Mouse (Mus musculus) ES-Bruce4 (cell line): ENCODE measurements around the gene Bora. TPM values are rescaled to one million over a fixed set of nuclear protein-coding genes. Genes with fewer than 3 reads are reported as not detected.

Experiments
- H3K27ac ChIP-seq: 2 replicates; pipeline ENCODE4 v1.5.1; 2012; ENCODE audit warnings: low read length, inconsistent platforms; ENCODE audit not compliant: insufficient read depth
- H3K27me3 ChIP-seq: 2 replicates; pipeline ENCODE4 v1.6.1; 2012; ENCODE audit warnings: mild to moderate bottlenecking, low read length, inconsistent platforms; ENCODE audit not compliant: control insufficient read depth, poor library complexity, insufficient read depth, severe bottlenecking
- H3K36me3 ChIP-seq: 2 replicates; pipeline ENCODE4 v1.6.1; 2012; ENCODE audit warnings: inconsistent platforms, mild to moderate bottlenecking, low read length, moderate library complexity; ENCODE audit not compliant: control insufficient read depth, poor library complexity, insufficient read depth, severe bottlenecking
- H3K4me1 ChIP-seq: one replicate; pipeline ENCODE4 v1.8.1; 2011; ENCODE audit warnings: low read length; ENCODE audit not compliant: control insufficient read depth, insufficient read depth
- H3K4me3 ChIP-seq: 2 replicates; pipeline ENCODE4 v1.5.1; 2011; ENCODE audit warnings: low read depth, mild to moderate bottlenecking, low read length
- H3K9ac ChIP-seq: 2 replicates; pipeline ENCODE4 v1.6.1; 2012; ENCODE audit warnings: low read depth, mild to moderate bottlenecking, inconsistent platforms; ENCODE audit not compliant: poor library complexity, severe bottlenecking
- H3K9me3 ChIP-seq: replicated peaks from 2 replicates; pipeline ENCODE4 v1.6.1; 2012; ENCODE audit warnings: mild to moderate bottlenecking, low read length, inconsistent platforms; ENCODE audit not compliant: control insufficient read depth, poor library complexity, insufficient read depth, severe bottlenecking
- CTCF ChIP-seq: IDR thresholded peaks from one replicate; pipeline ENCODE4 v1.8.1; 2011; ENCODE audit warnings: low read depth, low read length
- EP300 ChIP-seq: IDR thresholded peaks from 2 replicates; pipeline ENCODE4 v1.6.1; 2011; ENCODE audit warnings: low read depth, low read length; ENCODE audit not compliant: insufficient read depth
- POLR2A ChIP-seq: IDR thresholded peaks from one replicate; pipeline ENCODE4 v1.8.1; 2011; ENCODE audit warnings: low read length; ENCODE audit not compliant: insufficient read depth
- polyA plus RNA-seq: library from polyadenylated mRNA; stranded (reverse); fragments of >200 nt; gene quantifications from 2 replicates; pipeline ENCODE4 v1.2.4, GENCODE M21; 2011; ENCODE audit warnings: low read depth; ENCODE audit not compliant: missing spikeins, insufficient read depth, insufficient read length

The Bora gene
- polyA plus RNA-seq = 64.8 and 65.2 TPM in 2 replicates

DNA sequence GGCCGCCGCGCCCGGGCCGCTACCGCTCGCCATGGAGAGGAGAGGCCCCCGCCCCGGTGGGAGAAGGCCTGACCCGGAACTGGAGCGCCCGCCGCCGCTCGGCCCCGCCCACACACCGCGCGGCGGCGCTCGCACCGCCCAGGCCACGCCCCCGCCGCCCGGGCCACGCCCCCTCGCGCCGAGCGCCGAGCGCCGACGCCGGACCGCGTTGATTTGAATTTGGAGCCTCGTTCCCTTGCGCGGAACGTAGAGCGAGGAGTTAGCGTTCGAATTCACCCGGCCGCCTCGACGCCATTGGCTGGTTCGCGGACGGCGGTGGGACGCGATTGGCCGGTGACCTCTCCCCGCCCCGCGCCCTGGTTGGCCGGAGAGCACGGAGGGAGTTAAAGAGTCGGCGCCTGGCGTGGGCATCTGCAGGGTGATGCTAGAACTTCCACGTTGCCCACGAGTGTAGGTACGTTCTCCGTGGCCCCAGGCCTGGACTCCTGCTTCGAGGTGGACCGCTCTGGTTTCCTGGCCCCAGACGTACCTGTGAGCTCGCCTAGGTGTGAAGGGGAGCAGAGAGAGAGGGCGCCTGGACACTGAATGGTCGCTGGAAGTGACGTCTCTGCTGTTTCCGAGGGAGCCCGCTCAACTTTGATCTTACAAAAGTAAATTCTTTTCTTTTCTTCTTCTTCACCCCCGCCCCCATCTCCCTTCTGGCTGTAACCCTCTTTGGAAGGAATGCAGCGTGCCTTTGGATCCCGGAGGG lies at the start of gene Bora, which contains the start of gene Mzt1:
Bora (plus strand) TSS at position 192 of the 751 bp plus-strand sequence.
Mzt1 (minus strand) TSS at position 104 of the 751 bp plus-strand sequence.
- Histone ChIP-seq H3K9me3 (no peaks in the 10 kb centered on the region), H3K4me3 (peak within 1 kb of the TSS; percentile 92), H3K36me3 (peaks cover 11% of the 10 kb centered on the region; the same call in 1 of the 2 replicates), H3K4me1 (no peaks in the 10 kb centered on the region), H3K27me3 (no peaks in the 10 kb centered on the region), H3K27ac (peak within 1 kb of the TSS; percentile 52; the same call in 1 of the 2 replicates), H3K9ac (peak within 1 kb of the TSS; percentile 95)
- no peak for TF ChIP-seq CTCF
- peak; percentile 72 for TF ChIP-seq POLR2A

GRCm38 (mm10) chr14:99010224-99010919 lies 35.6 kb upstream of the Bora start:
- Histone ChIP-seq H3K27me3 (no peaks in the 10 kb centered on the region), H3K4me3 (no peak overlapping the region), H3K4me1 (no peaks in the 10 kb centered on the region), H3K9ac (no peak overlapping the region), H3K27ac (no peak overlapping the region), H3K36me3 (no peaks in the 10 kb centered on the region), H3K9me3 (no peaks in the 10 kb centered on the region)
- TF ChIP-seq POLR2A (no peak), CTCF (no peak), EP300 (no peak)

- H3K9ac ChIP-seq = no peak overlapping the region
- H3K4me1 ChIP-seq = no peaks in the 10 kb centered on the region
- H3K27me3 ChIP-seq = no peaks in the 10 kb centered on the region
- TF ChIP-seq EP300 (no peak), POLR2A (no peak), CTCF (no peak)
- H3K27ac ChIP-seq = no peak overlapping the region
- no peaks in the 10 kb centered on the region for H3K9me3 ChIP-seq
- no peak overlapping the region for H3K4me3 ChIP-seq
- no peaks in the 10 kb centered on the region for H3K36me3 ChIP-seq
Measured at GRCm38 (mm10) chr14:99010920-99011313, 35.1 kb upstream of the Bora start.

DNA sequence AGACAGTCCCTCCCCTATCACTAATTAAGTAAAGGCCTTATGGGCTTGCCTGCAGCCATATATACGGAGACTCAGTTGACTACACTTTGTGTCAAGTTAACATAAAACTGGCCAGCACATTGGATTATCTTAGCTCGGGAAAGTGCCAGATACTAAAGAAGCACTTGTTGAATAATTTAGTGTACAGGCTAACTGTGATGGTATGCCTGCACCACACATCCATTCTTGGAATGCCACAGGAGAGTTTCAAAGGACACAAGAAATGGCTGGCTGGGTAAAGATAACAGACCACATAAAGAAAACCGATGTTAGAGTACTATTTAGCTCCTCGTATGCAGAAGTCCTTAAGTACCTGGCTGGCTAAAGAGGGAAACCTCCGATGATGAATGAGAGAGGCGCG lies 27.3 kb upstream of the Bora start:
- no peak overlapping the region for H3K4me3 ChIP-seq
- H3K27me3 ChIP-seq = 0 out of 2 replicates have a peak, but pooled peaks cover 2% of the 10 kb centered on the region
- H3K36me3 ChIP-seq = no peaks in the 10 kb centered on the region
- no peaks in the 10 kb centered on the region for H3K9me3 ChIP-seq
- no peak overlapping the region for H3K9ac ChIP-seq
- H3K27ac ChIP-seq = no peak overlapping the region
- TF ChIP-seq CTCF (no peak), EP300 (no peak), POLR2A (no peak)
- H3K4me1 ChIP-seq = no peaks in the 10 kb centered on the region

DNA sequence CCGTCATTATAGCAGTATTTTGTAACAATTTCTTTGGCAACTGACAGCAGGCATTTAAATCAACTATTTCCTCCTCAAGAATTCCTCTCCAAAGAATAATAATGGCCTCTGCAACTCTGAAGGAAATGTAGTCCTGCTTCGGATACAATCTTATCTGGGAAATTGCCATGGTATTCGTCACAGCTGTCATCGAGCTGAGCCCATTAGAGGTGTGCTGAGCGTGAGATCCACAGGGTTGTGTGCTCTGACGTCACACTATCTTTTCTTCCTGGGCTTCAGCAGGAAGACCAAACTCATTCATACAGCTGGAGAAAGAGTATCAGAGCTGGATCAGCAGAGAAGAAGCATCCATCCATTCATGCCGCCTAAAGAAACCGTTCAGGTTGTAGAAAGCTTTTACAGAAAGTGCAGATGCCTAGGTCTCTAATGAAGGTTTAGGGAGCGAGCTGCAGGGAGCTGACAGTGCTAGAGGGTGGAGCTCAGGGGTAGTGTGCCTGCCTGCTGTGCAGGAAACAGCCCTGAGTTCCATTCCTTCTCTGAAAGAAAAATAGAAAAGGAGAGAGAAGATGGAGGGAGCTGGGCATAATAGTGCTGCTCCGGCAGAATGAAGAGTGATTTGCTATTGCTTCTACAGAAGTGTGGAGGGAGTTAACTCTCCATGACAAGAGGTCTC lies 26.8 kb upstream of the Bora start:
- TF ChIP-seq CTCF (no peak), EP300 (no peak), POLR2A (no peak)
- Histone ChIP-seq H3K9ac (no peak overlapping the region), H3K36me3 (no peaks in the 10 kb centered on the region), H3K4me3 (no peak overlapping the region), H3K27ac (no peak overlapping the region), H3K27me3 (0 out of 2 replicates have a peak, but pooled peaks cover 2% of the 10 kb centered on the region), H3K9me3 (no peaks in the 10 kb centered on the region), H3K4me1 (no peaks in the 10 kb centered on the region)
